Mouse (Mus musculus) E14TG2a.4 (cell line): ENCODE measurements at regions not wholly inside any gene's neighbourhood (a gene's known extent, or its start where the extent isn't known, plus 50 kb on each side); places are given as distances from the start of the nearest gene placed in this dataset.

Experiments
- CTCF ChIP-seq: conservative IDR thresholded peaks from 2 replicates; pipeline ENCODE4 v1.5.1; 2014; ENCODE audit warnings: low read length
- NANOG ChIP-seq: IDR thresholded peaks from 2 replicates; pipeline ENCODE4 v1.6.1; 2014; ENCODE audit warnings: borderline replicate concordance, low read length, mixed read lengths
- POU5F1 ChIP-seq: IDR thresholded peaks from 2 replicates; pipeline ENCODE4 v1.6.1; 2014; ENCODE audit warnings: low read length, borderline replicate concordance

DNA sequence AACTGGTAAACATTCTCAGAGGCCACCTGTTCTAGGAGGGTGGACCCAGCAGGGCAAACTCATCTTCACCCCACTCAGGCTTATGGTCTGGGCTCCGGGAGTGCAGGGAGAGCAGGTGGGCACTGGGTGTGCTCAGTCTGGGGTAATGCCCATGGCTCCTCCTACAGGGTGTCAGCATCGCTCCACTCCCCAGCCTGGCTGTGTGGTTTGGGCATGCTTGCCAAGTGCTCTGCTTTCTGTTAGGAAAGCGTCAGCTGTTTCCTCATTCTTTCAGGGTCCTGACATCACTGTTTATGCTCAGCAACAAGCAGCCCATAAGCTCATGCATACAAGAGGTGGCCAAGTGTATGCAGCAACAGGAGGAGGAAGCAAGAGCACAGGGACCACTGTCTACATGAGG, 57.7 kb upstream of the Jdp2 start:
- TF ChIP-seq CTCF (no peak), POU5F1 (no peak), NANOG (no peak)
